Mouse (Mus musculus): ENCODE data around the gene Itga8. TPM values are rescaled to one million over a fixed set of nuclear protein-coding genes. Genes with fewer than 3 reads are reported as not detected.

The Itga8 gene
- total and polyA plus RNA-seq, 3 experiments, result 0.93 TPM; not detected in 2

GRCm38 (mm10) chr2:12092203-12092984 lies 209.3 kb downstream of the Itga8 start:
- H3K27me3 ChIP-seq (ENCODE audit: insufficient read depth, low read length), result peaks cover 5% of the 10 kb centered on the region; the same call in 1 of the 2 replicates
- TF ChIP-seq POLR2AphosphoS5 (IDR thresholded peaks at IDR 0.05; ENCODE audit: insufficient replicate concordance, low read depth, low read length) (no peak), TAL1 (conservative IDR thresholded peaks at IDR 0.05; ENCODE audit: low read depth, low read length) (no peak), CTCF (IDR thresholded peaks at IDR 0.05; ENCODE audit: low read depth, low read length) (no peak), GATA1 (IDR thresholded peaks at IDR 0.05; ENCODE audit: borderline replicate concordance, low read length) (no peak), GATA2 (IDR thresholded peaks at IDR 0.05; ENCODE audit: borderline replicate concordance, low read depth, low read length) (no peak)
- ATAC-seq (ENCODE audit: extremely low read depth, insufficient number of reproducible peaks, low FRiP score, poor library complexity, severe bottlenecking) (no peak), DNase-seq (ENCODE audit: low spot score) (no peak)
- H3K4me1 ChIP-seq (ENCODE audit: insufficient read depth, low read depth, low read length), result no peaks in the 10 kb centered on the region
- H3K4me3 ChIP-seq (ENCODE audit: low read depth, low read length), result no peak overlapping the region
- no peaks in the 10 kb centered on the region for H3K36me3 ChIP-seq (replicated peaks)
- H3K9me3 ChIP-seq (replicated peaks), result no peaks in the 10 kb centered on the region

GRCm38 (mm10) chr2:12090993-12091392 lies 210.7 kb downstream of the Itga8 start:
- TF ChIP-seq GATA1 (IDR thresholded peaks at IDR 0.05; ENCODE audit: borderline replicate concordance, low read length) (no peak), CTCF (IDR thresholded peaks at IDR 0.05; ENCODE audit: low read depth, low read length) (no peak), TAL1 (conservative IDR thresholded peaks at IDR 0.05; ENCODE audit: low read depth, low read length) (no peak), POLR2AphosphoS5 (IDR thresholded peaks at IDR 0.05; ENCODE audit: insufficient replicate concordance, low read depth, low read length) (no peak), GATA2 (IDR thresholded peaks at IDR 0.05; ENCODE audit: borderline replicate concordance, low read depth, low read length) (no peak)
- no peak for DNase-seq (ENCODE audit: low spot score)
- no peak for ATAC-seq (ENCODE audit: extremely low read depth, insufficient number of reproducible peaks, low FRiP score, poor library complexity, severe bottlenecking)
- Histone ChIP-seq H3K4me3 (ENCODE audit: low read depth, low read length) (no peak overlapping the region), H3K4me1 (ENCODE audit: insufficient read depth, low read depth, low read length) (no peaks in the 10 kb centered on the region), H3K36me3 (replicated peaks) (no peaks in the 10 kb centered on the region), H3K9me3 (replicated peaks) (no peaks in the 10 kb centered on the region), H3K27me3 (ENCODE audit: insufficient read depth, low read length) (peaks cover 5% of the 10 kb centered on the region; the same call in 1 of the 2 replicates)

- no peaks in the 10 kb centered on the region for H3K9me3 ChIP-seq (replicated peaks)
- peaks cover 5% of the 10 kb centered on the region; the same call in 1 of the 2 replicates for H3K27me3 ChIP-seq (ENCODE audit: insufficient read depth, low read length)
- H3K4me3 ChIP-seq (ENCODE audit: low read depth, low read length), result no peak overlapping the region
- no peaks in the 10 kb centered on the region for H3K4me1 ChIP-seq (ENCODE audit: insufficient read depth, low read depth, low read length)
- DNase-seq (ENCODE audit: low spot score) (no peak), ATAC-seq (ENCODE audit: extremely low read depth, insufficient number of reproducible peaks, low FRiP score, poor library complexity, severe bottlenecking) (no peak)
- TF ChIP-seq CTCF (IDR thresholded peaks at IDR 0.05; ENCODE audit: low read depth, low read length) (no peak), GATA2 (IDR thresholded peaks at IDR 0.05; ENCODE audit: borderline replicate concordance, low read depth, low read length) (no peak)
- H3K36me3 ChIP-seq (replicated peaks), result no peaks in the 10 kb centered on the region
Measured at GRCm38 (mm10) chr2:12085492-12085891, 216.2 kb downstream of the Itga8 start.

- no peaks in the 10 kb centered on the region for H3K4me1 ChIP-seq (ENCODE audit: insufficient read depth, low read depth, low read length)
- no peaks in the 10 kb centered on the region for H3K36me3 ChIP-seq (replicated peaks)
- H3K27me3 ChIP-seq (ENCODE audit: insufficient read depth, low read length), result 0 out of 2 replicates have a peak, but pooled peaks cover under 1% of the 10 kb centered on the region
- DNase-seq (ENCODE audit: low spot score) (no peak), ATAC-seq (ENCODE audit: extremely low read depth, insufficient number of reproducible peaks, low FRiP score, poor library complexity, severe bottlenecking) (no peak)
- H3K9me3 ChIP-seq (replicated peaks), result no peaks in the 10 kb centered on the region
- no peak for TF ChIP-seq CTCF (IDR thresholded peaks at IDR 0.05; ENCODE audit: low read depth, low read length)
- no peak for TF ChIP-seq GATA2 (IDR thresholded peaks at IDR 0.05; ENCODE audit: borderline replicate concordance, low read depth, low read length)
- TF ChIP-seq TAL1 (conservative IDR thresholded peaks at IDR 0.05; ENCODE audit: low read depth, low read length), result no peak
- no peak for TF ChIP-seq GATA1 (IDR thresholded peaks at IDR 0.05; ENCODE audit: borderline replicate concordance, low read length)
- no peak for TF ChIP-seq POLR2AphosphoS5 (IDR thresholded peaks at IDR 0.05; ENCODE audit: insufficient replicate concordance, low read depth, low read length)
- no peak overlapping the region for H3K4me3 ChIP-seq (ENCODE audit: low read depth, low read length)
Measured at GRCm38 (mm10) chr2:12084341-12084740, 217.4 kb downstream of the Itga8 start.

- H3K4me3 ChIP-seq (ENCODE audit: low read depth, low read length), result no peak overlapping the region
- no peak for ATAC-seq (ENCODE audit: extremely low read depth, insufficient number of reproducible peaks, low FRiP score, poor library complexity, severe bottlenecking)
- no peaks in the 10 kb centered on the region for H3K4me1 ChIP-seq (ENCODE audit: insufficient read depth, low read depth, low read length)
- TF ChIP-seq TAL1 (conservative IDR thresholded peaks at IDR 0.05; ENCODE audit: low read depth, low read length), result no peak
- no peak for TF ChIP-seq CTCF (IDR thresholded peaks at IDR 0.05; ENCODE audit: low read depth, low read length)
- no peak for TF ChIP-seq POLR2AphosphoS5 (IDR thresholded peaks at IDR 0.05; ENCODE audit: insufficient replicate concordance, low read depth, low read length)
- TF ChIP-seq GATA1 (IDR thresholded peaks at IDR 0.05; ENCODE audit: borderline replicate concordance, low read length), result no peak
- no peak for TF ChIP-seq GATA2 (IDR thresholded peaks at IDR 0.05; ENCODE audit: borderline replicate concordance, low read depth, low read length)
- H3K9me3 ChIP-seq (replicated peaks), result no peaks in the 10 kb centered on the region
- H3K36me3 ChIP-seq (replicated peaks), result no peaks in the 10 kb centered on the region
- no peaks in the 10 kb centered on the region for H3K27me3 ChIP-seq (ENCODE audit: insufficient read depth, low read length)
- no peak for DNase-seq (ENCODE audit: low spot score)
Measured at GRCm38 (mm10) chr2:12077266-12077891, 224.3 kb downstream of the Itga8 start.

GRCm38 (mm10) chr2:12065669-12066399 lies 235.9 kb downstream of the Itga8 start:
- Histone ChIP-seq H3K9me3 (replicated peaks) (peaks cover 3% of the 10 kb centered on the region; the same call in 1 of the 2 replicates), H3K36me3 (replicated peaks) (no peaks in the 10 kb centered on the region), H3K4me1 (ENCODE audit: insufficient read depth, low read depth, low read length) (no peaks in the 10 kb centered on the region), H3K27me3 (ENCODE audit: insufficient read depth, low read length) (no peaks in the 10 kb centered on the region), H3K4me3 (ENCODE audit: low read depth, low read length) (no peak overlapping the region)
- TF ChIP-seq CTCF (IDR thresholded peaks at IDR 0.05; ENCODE audit: low read depth, low read length), result no peak
- TF ChIP-seq POLR2AphosphoS5 (IDR thresholded peaks at IDR 0.05; ENCODE audit: insufficient replicate concordance, low read depth, low read length), result no peak
- no peak for TF ChIP-seq GATA2 (IDR thresholded peaks at IDR 0.05; ENCODE audit: borderline replicate concordance, low read depth, low read length)
- no peak for TF ChIP-seq TAL1 (conservative IDR thresholded peaks at IDR 0.05; ENCODE audit: low read depth, low read length)
- no peak for TF ChIP-seq GATA1 (IDR thresholded peaks at IDR 0.05; ENCODE audit: borderline replicate concordance, low read length)
- ATAC-seq (ENCODE audit: extremely low read depth, insufficient number of reproducible peaks, low FRiP score, poor library complexity, severe bottlenecking) (no peak), DNase-seq (ENCODE audit: low spot score) (no peak)

All from G1E (cell line).